Mouse (Mus musculus) stomach, postnatal 0 days (tissue): ENCODE results near the gene Gm28036.

Experiments used
- CTCF ChIP-seq: IDR thresholded peaks from 2 replicates; pipeline ENCODE4 v1.5.1; 2016; ENCODE audit warnings: antibody characterized with exemption, low read depth, mild to moderate bottlenecking, moderate library complexity
- EP300 ChIP-seq: optimal IDR thresholded peaks from 2 replicates; pipeline ENCODE3; 2016; ENCODE audit warnings: antibody characterized with exemption

DNA sequence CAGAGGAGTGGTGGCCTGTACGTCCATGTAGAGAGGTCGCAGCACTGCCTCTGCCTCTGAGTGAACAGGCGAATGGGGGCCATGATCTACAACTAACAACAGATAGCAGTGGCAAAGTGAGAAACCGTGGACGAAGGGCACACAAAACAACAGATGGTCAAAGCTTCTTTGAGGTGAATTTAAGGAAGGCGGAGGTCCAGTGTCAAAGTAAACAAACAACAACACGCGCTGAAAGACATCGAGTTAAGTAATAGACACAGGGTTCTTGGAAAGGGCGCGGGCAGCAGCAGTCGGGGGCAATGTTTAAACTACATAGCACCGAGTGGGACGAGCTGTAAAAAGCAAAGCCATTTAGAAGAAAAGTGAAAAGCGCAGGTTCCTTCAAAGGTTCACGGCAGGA is 16.5 kb upstream of the Gm28036 start:
- no peak for TF ChIP-seq CTCF
- TF ChIP-seq EP300 = no peak
